In the genomic region with DNA sequence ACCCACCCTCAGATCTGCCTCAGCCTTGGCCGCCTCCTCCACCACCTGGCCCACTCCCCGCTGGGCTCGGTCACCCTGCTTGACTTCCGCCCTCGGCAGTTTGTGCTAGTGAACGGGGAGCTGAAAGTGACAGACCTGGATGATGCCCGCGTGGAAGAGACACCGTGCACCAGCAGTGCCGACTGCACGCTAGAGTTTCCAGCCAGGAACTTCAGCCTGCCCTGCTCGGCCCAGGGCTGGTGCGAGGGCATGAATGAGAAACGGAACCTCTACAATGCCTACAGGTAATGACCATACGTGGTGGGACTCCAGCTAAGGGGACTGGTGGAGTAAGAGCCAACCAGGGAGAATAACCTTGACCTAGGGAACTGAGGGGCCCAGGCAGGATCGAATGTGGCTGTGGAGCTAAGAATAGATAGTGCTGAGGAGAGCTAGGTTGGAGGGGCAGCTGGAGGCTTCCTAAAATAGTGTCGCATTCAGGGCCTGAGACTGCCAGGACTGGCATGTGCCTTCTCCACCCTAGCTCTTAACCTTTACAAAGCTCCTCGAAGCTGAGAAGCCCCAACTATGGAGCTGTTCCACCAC, we compare ENCODE assay signal across 8 mouse cellular contexts. TPM values are rescaled to one million over a fixed set of nuclear protein-coding genes. Genes with fewer than 3 reads are reported as not detected.
DNase-seq lines count a peak whose midpoint lies in the region; ATAC-seq and TF ChIP-seq lines count a peak whose summit lies in the region.
"Had no signal": no experiment of that assay in that cellular context is flagged by ENCODE, and none has a peak within 500 bp of the region (broad histone marks: within the 10 kb centered on the region; RNA-seq: fewer than 3 reads in every experiment).

No protein-coding gene starts in this region.

- H3K4me1 ChIP-seq in kidney, postnatal 0 days (replicated peaks; ENCODE audit: insufficient read depth, low read length): peaks cover 60% of the 10 kb centered on the region
- peaks cover 9% of the 10 kb centered on the region; the same call in 1 of the 2 replicates for H3K4me1 ChIP-seq in stomach, postnatal 0 days (replicated peaks; ENCODE audit: control insufficient read depth, insufficient read depth)
- H3K4me1 ChIP-seq in liver, postnatal 0 days (ENCODE audit: insufficient read depth): peaks cover 23% of the 10 kb centered on the region

- no peak overlapping the region for H3K9ac ChIP-seq in kidney, postnatal 0 days (ENCODE audit: low read depth, low read length)
- no peak overlapping the region for H3K9ac ChIP-seq in stomach, postnatal 0 days (ENCODE audit: low read length)
- H3K9ac ChIP-seq in liver, postnatal 0 days (replicated peaks): no peak overlapping the region

- H3K27me3 ChIP-seq in kidney, postnatal 0 days (ENCODE audit: insufficient read depth, low read length): no peaks in the 10 kb centered on the region
- no peaks in the 10 kb centered on the region for H3K27me3 ChIP-seq in stomach, postnatal 0 days (ENCODE audit: control insufficient read depth, insufficient read depth, low read length)
- peaks cover under 1% of the 10 kb centered on the region; the same call in 1 of the 2 replicates for H3K27me3 ChIP-seq in liver, postnatal 0 days (ENCODE audit: insufficient read depth, low read length)

- WGBS in kidney, postnatal 0 days: 58% methylated on average over 18 of the region's 18 CpGs
- 76% methylated on average over 18 of the region's 18 CpGs for WGBS in stomach, postnatal 0 days
- 75% methylated on average over 18 of the region's 18 CpGs for WGBS in liver, postnatal 0 days (ENCODE audit: insufficient replicate concordance)

- no peak for TF ChIP-seq CTCF in kidney, postnatal 0 days (IDR thresholded peaks at IDR 0.05; ENCODE audit: low read depth)
- TF ChIP-seq CTCF in stomach, postnatal 0 days (IDR thresholded peaks at IDR 0.05; ENCODE audit: low read depth): no peak
- no peak for TF ChIP-seq CTCF in liver, postnatal 0 days (IDR thresholded peaks at IDR 0.05; ENCODE audit: low read depth)

- TF ChIP-seq EP300 in stomach, postnatal 0 days (optimal IDR thresholded peaks at IDR 0.05): no peak
- no peak for TF ChIP-seq EP300 in liver, postnatal 0 days (IDR thresholded peaks at IDR 0.05; ENCODE audit: low read depth)

- no peak for DNase-seq in kidney, postnatal 0 days (ENCODE audit: low spot score)
- no peak for DNase-seq in kidney, adult 11 months
- peak; percentile 72 for DNase-seq in heart, adult 9 months (ENCODE audit: low spot score in 2 of 2)
- peak; percentile 40 to 61 for DNase-seq in heart, postnatal 36 days
- DNase-seq in stomach, postnatal 0 days (ENCODE audit: low spot score): no peak
- no peak for DNase-seq in liver, postnatal 0 days

- no peak overlapping the region for H3K4me2 ChIP-seq in kidney, postnatal 0 days (ENCODE audit: low read length)
- H3K4me2 ChIP-seq in stomach, postnatal 0 days (replicated peaks; ENCODE audit: low read depth): no peak overlapping the region
- no peak overlapping the region for H3K4me2 ChIP-seq in liver, postnatal 0 days (ENCODE audit: low read depth, low read length)

- H3K36me3 ChIP-seq in kidney, postnatal 0 days (ENCODE audit: insufficient read depth, low read length): peaks cover 24% of the 10 kb centered on the region
- peaks cover 5% of the 10 kb centered on the region for H3K36me3 ChIP-seq in stomach, postnatal 0 days (ENCODE audit: control insufficient read depth, insufficient read depth, low read length)
- H3K36me3 ChIP-seq in liver, postnatal 0 days (replicated peaks; ENCODE audit: insufficient read depth, low read length): peaks cover 25% of the 10 kb centered on the region

- H3K27ac ChIP-seq in kidney, postnatal 0 days: peak overlapping the region; percentile 61; the same call in 1 of the 2 replicates
- peak overlapping the region; percentile 20; the same call in 1 of the 2 replicates for H3K27ac ChIP-seq in stomach, postnatal 0 days (replicated peaks)
- H3K27ac ChIP-seq in liver, postnatal 0 days (ENCODE audit: low read depth): no peak overlapping the region

- intact Hi-C loops in heart, postnatal 36 days (cut with DNase I): loop anchor here (5.0 kb wide), 1 partner anchor 114 kb away; no protein-coding TSS in a partner anchor

- no peak for ATAC-seq in kidney, postnatal 0 days (replicated peaks; ENCODE audit: low FRiP score, low read depth)
- ATAC-seq in stomach, postnatal 0 days (ENCODE audit: low FRiP score, low TSS enrichment): no peak
- ATAC-seq in liver, postnatal 0 days: no peak
- no peak for ATAC-seq in inflammation-experienced regulatory T-cells, adult 6 months

- no peaks in the 10 kb centered on the region for H3K9me3 ChIP-seq in kidney, postnatal 0 days (replicated peaks; ENCODE audit: low read length)
- no peaks in the 10 kb centered on the region for H3K9me3 ChIP-seq in stomach, postnatal 0 days (ENCODE audit: control insufficient read depth, low read length)
- H3K9me3 ChIP-seq in liver, postnatal 0 days (ENCODE audit: low read length): no peaks in the 10 kb centered on the region

- H3K4me3 ChIP-seq in kidney, postnatal 0 days (replicated peaks; ENCODE audit: low read depth, low read length): no peak overlapping the region
- no peak overlapping the region for H3K4me3 ChIP-seq in stomach, postnatal 0 days (ENCODE audit: low read depth, low read length)
- no peak overlapping the region for H3K4me3 ChIP-seq in liver, postnatal 0 days (ENCODE audit: low read depth, low read length)
- H3K4me3 ChIP-seq: erythroblast, embryonic 14.5 days had no signal

RNA-seq across cellular contexts. Expression of gene Pkdcc, which starts 6.0 kb away (rescaled TPM):
- 28.5 and 29.1 TPM in 2 replicates for polyA plus RNA-seq in kidney, postnatal 0 days (2015; fragmentation: Nextera tagmentation; extraction: Ambion mirVana)
- total RNA-seq in heart, postnatal 36 days (2021): 10 to 100 TPM; 34.5 to 37.4 TPM
- polyA plus RNA-seq in stomach, postnatal 0 days (2015; fragmentation: Nextera tagmentation; extraction: Ambion mirVana): 10.3 and 14.1 TPM in 2 replicates
- polyA plus RNA-seq in liver, postnatal 0 days (2015; fragmentation: Nextera tagmentation; extraction: Ambion mirVana): 2.5 and 3.6 TPM in 2 replicates
- polyA plus RNA-seq in inflammation-experienced regulatory T-cells, adult 6 months (2017; shearing (Covaris generic)): under 1 TPM in 2 of 3 experiments, not detected in 1; 0.67 to 0.78 TPM

Comparison
In these comparisons a context has a peak if more than half of its experiments do, and no peak if none do; other contexts are left out.
1. DNase-seq: peak in heart, adult 9 months (2 of 2) and heart, postnatal 36 days (2 of 2); none in kidney, postnatal 0 days (single experiment), kidney, adult 11 months (single experiment), stomach, postnatal 0 days (single experiment) and liver, postnatal 0 days (single experiment).